Mouse (Mus musculus): ENCODE measurements around the gene Zdhhc19. TPM values are rescaled to one million over a fixed set of nuclear protein-coding genes. Genes with fewer than 3 reads are reported as not detected.

Zdhhc19 gene
- polyA plus RNA-seq, 1 experiment, result not detected

- no peak for DNase-seq (ENCODE audit: extremely low spot score in 1 of 2, low spot score in 1 of 2)
These were observed 51.3 kb downstream of the Zdhhc19 start for GRCm38 (mm10) chr16:32547156-32548068.

- no peak for DNase-seq (ENCODE audit: extremely low spot score in 1 of 2, low spot score in 1 of 2)
These were observed 54.0 kb downstream of the Zdhhc19 start for GRCm38 (mm10) chr16:32550084-32550483.

GRCm38 (mm10) chr16:32550487-32550886 is 54.4 kb downstream of the Zdhhc19 start:
- no peak for DNase-seq (ENCODE audit: extremely low spot score in 1 of 2, low spot score in 1 of 2)

GRCm38 (mm10) chr16:32551346-32551747 is 55.3 kb downstream of the Zdhhc19 start:
- DNase-seq (ENCODE audit: extremely low spot score in 1 of 2, low spot score in 1 of 2), result no peak

- no peak for DNase-seq (ENCODE audit: extremely low spot score in 1 of 2, low spot score in 1 of 2)
These were observed 59.5 kb downstream of the Zdhhc19 start for GRCm38 (mm10) chr16:32555588-32555987.

GRCm38 (mm10) chr16:32559493-32559892 is 63.4 kb downstream of the Zdhhc19 start:
- no peak for DNase-seq (ENCODE audit: extremely low spot score in 1 of 2, low spot score in 1 of 2)

GRCm38 (mm10) chr16:32563056-32563793 is 67.2 kb downstream of the Zdhhc19 start:
- DNase-seq (ENCODE audit: extremely low spot score in 1 of 2, low spot score in 1 of 2), result no peak

GRCm38 (mm10) chr16:32567282-32567681 is 71.2 kb downstream of the Zdhhc19 start:
- DNase-seq (ENCODE audit: extremely low spot score in 1 of 2, low spot score in 1 of 2), result no peak

GRCm38 (mm10) chr16:32568401-32568800 is 72.3 kb downstream of the Zdhhc19 start:
- DNase-seq (ENCODE audit: extremely low spot score in 1 of 2, low spot score in 1 of 2), result no peak

- DNase-seq (ENCODE audit: extremely low spot score in 1 of 2, low spot score in 1 of 2), result no peak
These were observed 74.0 kb downstream of the Zdhhc19 start for GRCm38 (mm10) chr16:32570042-32570441.

GRCm38 (mm10) chr16:32572528-32572927 is 76.5 kb downstream of the Zdhhc19 start:
- DNase-seq (ENCODE audit: extremely low spot score in 1 of 2, low spot score in 1 of 2), result no peak

- no peak for DNase-seq (ENCODE audit: extremely low spot score in 1 of 2, low spot score in 1 of 2)
These were observed 90.4 kb downstream of the Zdhhc19 start for GRCm38 (mm10) chr16:32586482-32586881.

- DNase-seq (ENCODE audit: extremely low spot score in 1 of 2, low spot score in 1 of 2), result no peak
These were observed 92.5 kb downstream of the Zdhhc19 start for GRCm38 (mm10) chr16:32588568-32588967.

GRCm38 (mm10) chr16:32591521-32591920 is 95.5 kb downstream of the Zdhhc19 start:
- no peak for DNase-seq (ENCODE audit: extremely low spot score in 1 of 2, low spot score in 1 of 2)

- DNase-seq (ENCODE audit: extremely low spot score in 1 of 2, low spot score in 1 of 2), result no peak
These were observed 97.3 kb downstream of the Zdhhc19 start for GRCm38 (mm10) chr16:32593283-32593805.

GRCm38 (mm10) chr16:32593916-32594315 is 97.9 kb downstream of the Zdhhc19 start:
- no peak for DNase-seq (ENCODE audit: extremely low spot score in 1 of 2, low spot score in 1 of 2)

GRCm38 (mm10) chr16:32594701-32595100 is 98.6 kb downstream of the Zdhhc19 start:
- DNase-seq (ENCODE audit: extremely low spot score in 1 of 2, low spot score in 1 of 2), result no peak

GRCm38 (mm10) chr16:32595142-32595855 is 99.2 kb downstream of the Zdhhc19 start:
- no peak for DNase-seq (ENCODE audit: extremely low spot score in 1 of 2, low spot score in 1 of 2)

- no peak for DNase-seq (ENCODE audit: extremely low spot score in 1 of 2, low spot score in 1 of 2)
These were observed 101.9 kb downstream of the Zdhhc19 start for GRCm38 (mm10) chr16:32597909-32598381.

- no peak for DNase-seq (ENCODE audit: extremely low spot score in 1 of 2, low spot score in 1 of 2)
These were observed 103.1 kb downstream of the Zdhhc19 start for GRCm38 (mm10) chr16:32599151-32599550.

All from frontal cortex, adult 2 months (tissue).